Mouse (Mus musculus): ENCODE measurements around the gene Olfr1371. TPM values are rescaled to one million over a fixed set of nuclear protein-coding genes. Genes with fewer than 3 reads are reported as not detected.

Gene Olfr1371
- polyA plus RNA-seq, 1 experiment from 2014 or later = not detected

DNA sequence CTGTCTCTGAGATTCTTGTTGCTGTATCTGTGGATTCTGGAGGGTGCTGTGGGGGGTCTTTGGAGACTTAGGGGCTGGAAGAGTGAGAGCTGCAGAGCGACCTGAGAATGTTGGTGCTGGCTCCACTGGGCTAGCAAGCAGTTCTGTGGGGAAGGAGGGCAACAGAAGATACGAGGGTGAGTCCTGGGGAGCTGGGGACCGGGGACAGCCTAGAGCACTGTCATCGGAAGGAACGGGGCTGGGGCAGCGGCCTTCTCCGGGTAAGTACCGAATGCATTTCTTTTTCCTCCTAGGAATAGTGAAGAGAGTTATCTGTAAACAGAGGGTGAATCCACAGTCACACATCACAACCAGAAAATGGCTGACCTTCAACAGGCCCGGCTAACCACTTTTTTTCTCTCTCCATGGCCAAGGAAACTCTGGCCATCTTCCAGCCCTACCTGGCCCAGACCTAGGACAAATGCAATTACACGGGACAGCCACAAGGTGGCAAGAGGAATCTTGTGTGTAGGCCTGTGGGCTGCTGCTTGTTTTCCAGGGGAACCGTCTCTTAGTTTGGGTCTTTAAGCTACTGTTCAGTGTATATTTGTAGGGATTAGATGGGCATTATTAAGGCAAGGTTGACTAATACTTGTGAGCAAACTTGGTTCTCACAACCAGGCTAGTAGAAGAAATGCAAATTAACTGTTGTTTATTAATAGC, 40.0 kb upstream of the Olfr1371 start:
- DNase-seq (ENCODE audit: low spot score) (peak; percentile 85), ATAC-seq (replicated peaks; ENCODE audit: low FRiP score, low read depth) (0 out of 2 replicates have a peak, but pooled peaks have one; percentile 66)
- H3K4me1 ChIP-seq (replicated peaks; ENCODE audit: insufficient read depth, low read length) = no peaks in the 10 kb centered on the region
- no peaks in the 10 kb centered on the region for H3K9me3 ChIP-seq (replicated peaks; ENCODE audit: low read length)
- 64% methylated on average over 11 of the region's 11 CpGs for WGBS
- no peak overlapping the region for H3K27ac ChIP-seq
- H3K9ac ChIP-seq (ENCODE audit: low read depth, low read length) = no peak overlapping the region
- TF ChIP-seq CTCF (IDR thresholded peaks at IDR 0.05; ENCODE audit: low read depth) = peak; percentile 95
- H3K4me3 ChIP-seq (replicated peaks; ENCODE audit: low read depth, low read length) = no peak overlapping the region
- H3K36me3 ChIP-seq (ENCODE audit: insufficient read depth, low read length) = peaks cover 7% of the 10 kb centered on the region
- no peaks in the 10 kb centered on the region for H3K27me3 ChIP-seq (ENCODE audit: insufficient read depth, low read length)
- no peak overlapping the region for H3K4me2 ChIP-seq (ENCODE audit: low read length)

DNA sequence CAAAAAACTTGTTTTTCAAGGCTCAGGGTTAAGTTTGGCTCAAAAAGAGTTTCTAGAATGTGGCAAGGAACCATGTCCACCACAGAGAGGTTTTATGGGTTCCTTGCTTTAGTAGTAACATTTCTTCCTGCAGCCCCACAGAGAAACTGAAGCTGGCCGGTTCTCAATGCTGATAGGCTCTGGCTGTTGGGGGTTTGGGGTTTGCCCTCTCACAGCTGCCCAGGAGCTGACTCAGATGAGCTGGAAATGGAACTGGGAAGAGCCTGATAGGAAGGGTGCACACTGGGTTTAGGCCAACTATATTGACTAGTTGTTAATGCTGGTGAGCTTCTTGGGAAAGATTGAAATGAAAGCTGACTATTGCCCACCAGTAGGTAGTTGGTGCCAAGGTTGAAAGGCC, 38.9 kb upstream of the Olfr1371 start:
- DNase-seq (ENCODE audit: low spot score) = peak; percentile 24
- Histone ChIP-seq H3K4me3 (replicated peaks; ENCODE audit: low read depth, low read length) (no peak overlapping the region), H3K27ac (0 out of 2 replicates have a peak overlapping the region, but pooled peaks have one; percentile 25), H3K27me3 (ENCODE audit: insufficient read depth, low read length) (no peaks in the 10 kb centered on the region), H3K36me3 (ENCODE audit: insufficient read depth, low read length) (peaks cover 8% of the 10 kb centered on the region), H3K9ac (ENCODE audit: low read depth, low read length) (no peak overlapping the region), H3K4me1 (replicated peaks; ENCODE audit: insufficient read depth, low read length) (no peaks in the 10 kb centered on the region), H3K4me2 (ENCODE audit: low read length) (no peak overlapping the region), H3K9me3 (replicated peaks; ENCODE audit: low read length) (no peaks in the 10 kb centered on the region)
- no peak for ATAC-seq (replicated peaks; ENCODE audit: low FRiP score, low read depth)
- 68% methylated on average over 1 of the region's 1 CpGs for WGBS
- no peak for TF ChIP-seq CTCF (IDR thresholded peaks at IDR 0.05; ENCODE audit: low read depth)

DNA sequence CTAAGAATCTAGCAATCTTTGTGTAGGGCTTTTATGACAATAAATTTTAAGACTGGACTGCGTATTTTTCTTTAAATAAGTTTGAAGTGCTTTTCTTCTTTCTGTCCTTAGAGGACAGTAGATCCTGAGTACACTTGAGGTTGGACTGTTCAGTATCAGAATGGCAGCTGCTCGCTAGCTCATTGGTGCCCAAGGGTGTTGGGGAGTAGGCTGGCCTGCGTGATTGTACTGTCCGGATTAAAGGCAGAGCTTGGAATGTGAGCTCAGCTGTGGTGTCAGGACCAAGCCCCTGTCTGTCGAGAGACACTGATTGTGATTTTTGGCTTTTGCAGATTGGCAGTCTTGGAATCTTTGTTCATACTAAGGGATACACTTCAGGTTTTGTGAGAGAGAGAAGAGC, 38.0 kb upstream of the Olfr1371 start:
- Histone ChIP-seq H3K9me3 (replicated peaks; ENCODE audit: low read length) (no peaks in the 10 kb centered on the region), H3K36me3 (ENCODE audit: insufficient read depth, low read length) (peaks cover 14% of the 10 kb centered on the region), H3K27ac (no peak overlapping the region), H3K4me2 (ENCODE audit: low read length) (no peak overlapping the region), H3K4me1 (replicated peaks; ENCODE audit: insufficient read depth, low read length) (no peaks in the 10 kb centered on the region), H3K27me3 (ENCODE audit: insufficient read depth, low read length) (no peaks in the 10 kb centered on the region), H3K9ac (ENCODE audit: low read depth, low read length) (no peak overlapping the region), H3K4me3 (replicated peaks; ENCODE audit: low read depth, low read length) (no peak overlapping the region)
- DNase-seq (ENCODE audit: low spot score) = no peak
- no peak for ATAC-seq (replicated peaks; ENCODE audit: low FRiP score, low read depth)
- no peak for TF ChIP-seq CTCF (IDR thresholded peaks at IDR 0.05; ENCODE audit: low read depth)
- 73% methylated on average over 5 of the region's 5 CpGs for WGBS

DNA sequence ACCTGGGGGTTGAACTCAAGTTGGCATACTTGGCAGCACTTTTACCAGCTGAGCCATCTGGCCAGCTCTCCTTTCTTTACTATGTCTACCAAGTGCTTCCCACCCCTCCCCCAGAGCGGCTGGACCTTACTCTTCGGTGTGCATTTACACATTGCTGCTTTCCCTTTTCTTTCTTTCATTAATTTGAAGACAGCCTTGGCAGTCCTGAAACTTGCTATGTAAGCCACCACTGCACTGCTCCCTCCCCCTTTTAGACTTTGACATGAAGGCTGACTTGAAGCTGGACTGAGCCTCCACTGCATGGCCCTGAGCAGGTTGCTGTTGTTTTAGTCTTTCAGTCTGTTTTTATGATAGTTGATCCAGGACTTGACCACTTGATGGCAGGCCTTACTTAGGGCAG, 35.7 kb upstream of the Olfr1371 start:
- peaks cover 23% of the 10 kb centered on the region; the same call in 1 of the 2 replicates for H3K36me3 ChIP-seq (ENCODE audit: insufficient read depth, low read length)
- TF ChIP-seq CTCF (IDR thresholded peaks at IDR 0.05; ENCODE audit: low read depth) = peak; percentile 39; the same call in 1 of the 2 replicates
- H3K4me1 ChIP-seq (replicated peaks; ENCODE audit: insufficient read depth, low read length) = no peaks in the 10 kb centered on the region
- ATAC-seq (replicated peaks; ENCODE audit: low FRiP score, low read depth) (peak; percentile 73), DNase-seq (ENCODE audit: low spot score) (no peak)
- H3K4me3 ChIP-seq (replicated peaks; ENCODE audit: low read depth, low read length) = no peak overlapping the region
- H3K27me3 ChIP-seq (ENCODE audit: insufficient read depth, low read length) = no peaks in the 10 kb centered on the region
- H3K4me2 ChIP-seq (ENCODE audit: low read length) = no peak overlapping the region
- WGBS = 89% methylated on average over 2 of the region's 2 CpGs
- no peaks in the 10 kb centered on the region for H3K9me3 ChIP-seq (replicated peaks; ENCODE audit: low read length)
- no peak overlapping the region for H3K27ac ChIP-seq
- H3K9ac ChIP-seq (ENCODE audit: low read depth, low read length) = no peak overlapping the region

DNA sequence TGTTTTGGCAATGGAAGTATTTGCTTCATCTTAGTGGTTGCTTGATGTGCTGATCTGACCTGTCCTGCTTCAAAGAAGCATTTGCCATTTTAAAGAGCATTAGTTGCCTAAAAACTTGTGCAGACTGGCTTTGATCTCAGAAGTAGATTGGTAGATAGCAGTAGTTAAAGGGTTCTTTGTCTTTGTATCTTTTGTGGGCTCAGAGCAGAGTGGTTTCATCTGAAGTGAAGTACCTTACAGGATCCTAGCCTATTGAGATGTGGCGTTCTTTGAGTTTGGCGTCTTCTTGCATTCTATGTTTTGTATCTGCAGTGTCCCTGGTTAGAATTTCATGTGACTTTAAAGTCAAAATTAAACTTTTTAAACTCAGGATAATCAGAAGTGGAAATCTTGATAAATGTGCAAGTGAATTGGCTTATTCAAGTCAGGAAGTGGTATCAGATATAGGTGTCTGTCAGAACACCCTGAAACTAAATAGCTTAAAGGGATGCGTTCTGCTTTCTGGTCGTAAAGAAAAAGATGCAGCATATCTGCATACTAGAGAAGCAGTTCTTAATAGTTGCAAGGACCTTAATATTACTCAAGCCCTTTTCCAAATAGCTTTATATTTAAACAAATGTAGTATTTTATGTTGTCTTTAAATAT, 27.2 kb upstream of the Olfr1371 start:
- Histone ChIP-seq H3K9ac (ENCODE audit: low read depth, low read length) (no peak overlapping the region), H3K27ac (no peak overlapping the region), H3K27me3 (ENCODE audit: insufficient read depth, low read length) (no peaks in the 10 kb centered on the region), H3K4me2 (ENCODE audit: low read length) (no peak overlapping the region), H3K4me1 (replicated peaks; ENCODE audit: insufficient read depth, low read length) (no peaks in the 10 kb centered on the region), H3K36me3 (ENCODE audit: insufficient read depth, low read length) (peaks cover 26% of the 10 kb centered on the region; the same call in 1 of the 2 replicates), H3K4me3 (replicated peaks; ENCODE audit: low read depth, low read length) (no peak overlapping the region), H3K9me3 (replicated peaks; ENCODE audit: low read length) (no peaks in the 10 kb centered on the region)
- no peak for TF ChIP-seq CTCF (IDR thresholded peaks at IDR 0.05; ENCODE audit: low read depth)
- ATAC-seq (replicated peaks; ENCODE audit: low FRiP score, low read depth) (no peak), DNase-seq (ENCODE audit: low spot score) (no peak)
- 76% methylated on average over 4 of the region's 4 CpGs for WGBS

DNA sequence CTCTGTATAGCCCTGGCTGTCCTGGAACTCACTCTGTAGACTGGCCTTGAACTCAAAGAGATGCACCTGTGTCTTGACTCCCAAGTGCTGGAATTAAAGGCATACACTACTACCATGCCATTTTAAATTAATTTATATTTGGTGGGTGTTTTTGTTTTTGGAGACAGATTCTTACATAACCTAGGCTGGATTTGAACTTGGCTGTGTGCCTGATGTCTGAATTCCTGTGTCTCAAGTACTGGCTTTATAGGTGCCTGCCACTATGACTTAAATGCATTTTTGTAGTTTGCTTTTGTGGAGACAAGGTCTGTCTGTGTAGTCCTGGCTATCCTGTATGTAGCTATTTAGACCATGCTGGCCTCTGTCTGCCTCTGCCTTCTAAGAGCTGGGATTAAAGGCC, 20.7 kb upstream of the Olfr1371 start:
- Histone ChIP-seq H3K27ac (no peak overlapping the region), H3K36me3 (ENCODE audit: insufficient read depth, low read length) (peaks cover 15% of the 10 kb centered on the region; the same call in 1 of the 2 replicates), H3K27me3 (ENCODE audit: insufficient read depth, low read length) (no peaks in the 10 kb centered on the region), H3K4me3 (replicated peaks; ENCODE audit: low read depth, low read length) (no peak overlapping the region), H3K9ac (ENCODE audit: low read depth, low read length) (no peak overlapping the region), H3K9me3 (replicated peaks; ENCODE audit: low read length) (no peaks in the 10 kb centered on the region), H3K4me1 (replicated peaks; ENCODE audit: insufficient read depth, low read length) (peaks cover 9% of the 10 kb centered on the region; the same call in 1 of the 2 replicates), H3K4me2 (ENCODE audit: low read length) (peak overlapping the region; percentile 28)
- ATAC-seq (replicated peaks; ENCODE audit: low FRiP score, low read depth) (no peak), DNase-seq (ENCODE audit: low spot score) (no peak)
- no peak for TF ChIP-seq CTCF (IDR thresholded peaks at IDR 0.05; ENCODE audit: low read depth)
